Mouse (Mus musculus) hindbrain, embryonic 11.5 days (tissue): Measurements from ENCODE around the gene Ccdc124. TPM values are rescaled to one million over a fixed set of nuclear protein-coding genes. Genes with fewer than 3 reads are reported as not detected.
"Not testable (repeated sequence)": the region's sequence is repeated elsewhere in the genome, so short reads cannot be mapped to it uniquely, and the experiment has no call there.

Source experiments
- ATAC-seq: fragments of 200-750 bp; cut with Nextera tagmentation; 2 replicates; pipeline ENCODE4 v1.8.0; 2017; ENCODE audit warnings: mild to moderate bottlenecking, moderate TSS enrichment, moderate library complexity; ENCODE audit not compliant: low FRiP score
- DNase-seq: peaks from one replicate; pipeline ENCODE4 v3.0.0-alpha.2; 2015; ENCODE audit warnings: low spot score
- H3K27ac ChIP-seq: fragments of 300-500 bp; sonication (generic); 2 replicates; pipeline ENCODE4 v1.5.1; 2014; ENCODE audit warnings: mild to moderate bottlenecking, low read depth, low read length
- H3K27me3 ChIP-seq: fragments of 300-500 bp; sonication (generic); 2 replicates; pipeline ENCODE4 v1.6.1; 2014; ENCODE audit warnings: mild to moderate bottlenecking, low read length, moderate library complexity, mixed read lengths; ENCODE audit not compliant: control insufficient read depth, insufficient read depth
- H3K36me3 ChIP-seq: fragments of 300-500 bp; sonication (generic); 2 replicates; pipeline ENCODE4 v1.6.1; 2014; ENCODE audit warnings: mild to moderate bottlenecking, low read length, moderate library complexity, mixed read lengths; ENCODE audit not compliant: control insufficient read depth, insufficient read depth
- H3K4me1 ChIP-seq: fragments of 300-500 bp; sonication (generic); replicated peaks from 2 replicates; pipeline ENCODE4 v1.6.1; 2014; ENCODE audit warnings: low read length, mixed read lengths; ENCODE audit not compliant: control insufficient read depth, insufficient read depth
- H3K4me2 ChIP-seq: fragments of 300-500 bp; sonication (generic); replicated peaks from 2 replicates; pipeline ENCODE4 v1.6.1; 2014; ENCODE audit warnings: mild to moderate bottlenecking, low read depth, low read length
- H3K4me3 ChIP-seq: fragments of 300-500 bp; sonication (generic); 2 replicates; pipeline ENCODE4 v1.5.1; 2014; ENCODE audit warnings: low read depth, low read length
- H3K9ac ChIP-seq: fragments of 300-500 bp; sonication (generic); 2 replicates; pipeline ENCODE4 v1.6.1; 2014; ENCODE audit warnings: low read depth, low read length
- H3K9me3 ChIP-seq: fragments of 300-500 bp; sonication (generic); 2 replicates; pipeline ENCODE4 v1.6.1; 2016; ENCODE audit warnings: low read length; ENCODE audit not compliant: control insufficient read depth
- WGBS: fragments of 180-500 bp; shearing (Covaris S2); extraction: QIAGEN DNeasy Blood & Tissue Kit; methylation state at CpG from one replicate; pipeline ENCODE4 v1.1.7; 2014; 5-methylcytosine and 5-hydroxymethylcytosine counted together
- polyA plus RNA-seq: library from polyadenylated mRNA; unstranded; fragments of >200 nt; fragmentation: Nextera tagmentation; extraction: Ambion mirVana; gene quantifications from 2 replicates; pipeline ENCODE4 v1.2.1, GENCODE M21; 2014

The Ccdc124 gene
- polyA plus RNA-seq, 1 experiment from 2014 or later = 173 TPM

DNA sequence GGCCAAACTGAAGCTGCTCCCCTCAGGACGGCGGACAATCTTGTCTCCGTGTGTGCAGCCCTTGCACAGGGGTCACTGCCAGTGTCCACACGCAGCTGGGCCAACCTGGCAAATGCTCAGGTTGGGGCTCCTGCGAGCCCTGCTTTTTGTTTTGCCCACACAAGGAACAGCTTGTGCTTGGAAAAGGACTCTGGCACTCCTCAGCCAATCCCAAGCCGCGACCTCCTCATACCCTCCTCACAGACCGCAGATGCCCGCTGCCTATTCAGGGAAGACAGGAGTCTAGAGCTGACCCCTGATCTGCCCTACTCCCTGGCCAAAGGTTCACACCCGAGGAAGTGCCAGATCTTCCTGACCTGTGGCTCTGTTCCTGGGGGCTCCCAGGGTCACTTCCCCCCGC is 41.4 kb downstream of the Ccdc124 start:
- Histone ChIP-seq H3K27ac (no peak overlapping the region), H3K4me1 (no peaks in the 10 kb centered on the region), H3K4me3 (no peak overlapping the region), H3K9me3 (no peaks in the 10 kb centered on the region), H3K27me3 (no peaks in the 10 kb centered on the region), H3K36me3 (no peaks in the 10 kb centered on the region), H3K4me2 (no peak overlapping the region), H3K9ac (no peak overlapping the region)
- WGBS = 66% methylated on average over 11 of the region's 11 CpGs
- DNase-seq (no peak), ATAC-seq (no peak)

DNA sequence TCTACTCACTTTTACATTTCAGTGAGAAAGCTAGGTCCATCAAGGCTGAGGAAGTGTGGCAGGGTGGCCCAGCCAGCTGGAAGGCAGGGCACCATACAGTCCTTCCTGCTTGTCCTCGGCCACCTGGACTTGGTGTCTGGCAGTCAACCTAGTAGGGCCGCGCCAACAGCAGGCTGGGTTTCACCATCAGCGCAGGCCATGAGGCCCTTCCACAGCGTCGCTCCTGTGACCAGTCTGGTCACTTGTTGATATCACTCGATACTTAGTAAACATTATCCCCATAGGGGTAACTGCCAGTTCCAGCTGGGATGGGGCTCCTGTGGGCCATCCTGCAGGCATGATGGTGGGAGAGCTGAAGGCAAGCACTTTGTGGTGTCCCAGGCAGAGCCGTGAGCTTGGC is 42.2 kb downstream of the Ccdc124 start:
- Histone ChIP-seq H3K4me1 (no peaks in the 10 kb centered on the region), H3K9ac (no peak overlapping the region), H3K36me3 (no peaks in the 10 kb centered on the region), H3K27me3 (no peaks in the 10 kb centered on the region), H3K4me3 (no peak overlapping the region), H3K4me2 (no peak overlapping the region), H3K27ac (no peak overlapping the region), H3K9me3 (no peaks in the 10 kb centered on the region)
- WGBS = 90% methylated on average over 8 of the region's 8 CpGs
- ATAC-seq = no peak
- DNase-seq = no peak

- Histone ChIP-seq H3K4me1 (no peaks in the 10 kb centered on the region), H3K27ac (no peak overlapping the region), H3K36me3 (no peaks in the 10 kb centered on the region), H3K9me3 (no peaks in the 10 kb centered on the region), H3K4me2 (no peak overlapping the region), H3K27me3 (no peaks in the 10 kb centered on the region), H3K4me3 (no peak overlapping the region), H3K9ac (no peak overlapping the region)
- ATAC-seq = no peak
- 84% methylated on average over 1 of the region's 1 CpGs for WGBS
- DNase-seq = no peak
These were observed 45.9 kb downstream of the Ccdc124 start for GRCm38 (mm10) chr8:70827796-70828195.

DNA sequence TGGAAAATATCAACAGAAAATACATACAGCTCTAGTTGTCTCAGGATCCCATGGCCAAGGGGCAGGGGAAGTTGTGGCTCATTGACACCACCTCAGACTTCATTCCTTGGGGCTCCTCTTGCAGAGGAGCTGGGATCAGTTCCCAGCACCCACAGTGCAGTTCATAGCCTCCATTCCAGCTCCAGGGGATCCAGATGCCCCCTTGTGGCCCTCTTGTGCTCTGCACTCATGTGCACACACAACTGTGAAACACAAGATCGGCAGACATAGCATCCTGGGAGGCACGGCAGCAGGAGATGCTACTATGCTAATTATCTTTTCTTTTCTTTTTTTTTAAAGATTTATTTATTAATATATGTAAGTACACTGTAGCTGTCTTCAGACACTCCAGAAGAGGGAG is 46.7 kb downstream of the Ccdc124 start:
- WGBS = 89% methylated on average over 2 of the region's 2 CpGs

DNA sequence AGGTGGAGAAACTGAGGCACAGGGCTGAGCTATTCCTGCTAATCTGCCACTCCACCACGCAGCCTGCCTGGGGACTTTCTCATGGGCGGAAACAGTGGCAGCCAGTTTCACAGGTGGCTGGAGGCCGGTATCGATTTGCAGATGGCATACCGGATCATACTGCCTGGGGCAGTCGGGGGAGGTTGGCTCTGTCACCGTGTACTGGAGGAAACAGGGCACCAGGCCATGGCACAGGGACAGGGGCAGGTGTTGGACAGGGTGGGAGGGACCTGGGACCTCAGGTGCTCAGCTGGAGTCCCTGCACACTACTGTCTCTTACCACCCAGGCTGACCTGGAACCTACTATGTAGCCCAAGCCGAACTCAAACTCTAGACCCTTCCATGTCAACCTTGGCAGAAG is 47.9 kb downstream of the Ccdc124 start:
- H3K9me3 ChIP-seq = no peaks in the 10 kb centered on the region
- H3K36me3 ChIP-seq = no peaks in the 10 kb centered on the region
- H3K4me3 ChIP-seq = no peak overlapping the region
- peaks cover 2% of the 10 kb centered on the region; the same call in 1 of the 2 replicates for H3K27me3 ChIP-seq
- H3K27ac ChIP-seq = no peak overlapping the region
- no peak overlapping the region for H3K9ac ChIP-seq
- H3K4me2 ChIP-seq = no peak overlapping the region
- WGBS = 90% methylated on average over 8 of the region's 8 CpGs
- DNase-seq (no peak), ATAC-seq (no peak)
- H3K4me1 ChIP-seq = no peaks in the 10 kb centered on the region

More for the DNA sequence above, 46.7 kb downstream of the Ccdc124 start:
- H3K27me3 ChIP-seq = no peaks in the 10 kb centered on the region
- no peaks in the 10 kb centered on the region for H3K4me1 ChIP-seq
- DNase-seq = no peak
- no peaks in the 10 kb centered on the region for H3K36me3 ChIP-seq
- H3K9ac ChIP-seq = no peak overlapping the region
- no peak overlapping the region for H3K4me2 ChIP-seq
- no peak overlapping the region for H3K27ac ChIP-seq
- no peaks in the 10 kb centered on the region for H3K9me3 ChIP-seq
- H3K4me3 ChIP-seq = no peak overlapping the region
- no peak for ATAC-seq

- H3K4me2 ChIP-seq = no peak overlapping the region
- no peak for ATAC-seq
- no peaks in the 10 kb centered on the region for H3K4me1 ChIP-seq
- DNase-seq = no peak
- peaks cover 7% of the 10 kb centered on the region; the same call in 1 of the 2 replicates for H3K27me3 ChIP-seq
- H3K36me3 ChIP-seq = no peaks in the 10 kb centered on the region
- H3K27ac ChIP-seq = no peak overlapping the region
- 85% methylated on average over 7 of the region's 7 CpGs for WGBS
- no peak overlapping the region for H3K4me3 ChIP-seq
- no peaks in the 10 kb centered on the region for H3K9me3 ChIP-seq
- H3K9ac ChIP-seq = no peak overlapping the region
These were observed 49.9 kb downstream of the Ccdc124 start for GRCm38 (mm10) chr8:70823802-70824201.

DNA sequence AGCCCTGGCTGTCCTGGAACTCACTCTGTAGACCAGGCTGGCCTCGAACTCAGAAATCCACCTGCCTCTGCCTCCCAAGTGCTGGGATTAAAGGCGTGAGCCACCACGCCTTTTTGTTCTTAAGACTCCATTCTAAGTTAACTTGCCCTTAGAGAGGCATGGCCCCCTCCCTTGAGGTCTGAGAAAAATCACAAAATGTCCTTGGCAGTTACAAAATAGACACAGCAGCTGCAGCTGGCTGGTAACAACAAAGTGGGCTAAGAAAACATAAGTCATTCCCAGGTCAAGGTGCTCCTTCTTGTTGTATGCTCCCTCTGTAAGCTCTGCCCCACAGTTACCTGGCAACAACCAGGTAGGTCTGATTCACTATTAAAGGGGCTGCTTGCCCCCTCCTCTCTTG is 51.1 kb downstream of the Ccdc124 start:
- not testable (repeated sequence) for ATAC-seq, DNase-seq

GRCm38 (mm10) chr8:70821992-70822391 is 51.7 kb downstream of the Ccdc124 start:
- Histone ChIP-seq H3K9me3 (no peaks in the 10 kb centered on the region), H3K36me3 (no peaks in the 10 kb centered on the region), H3K9ac (no peak overlapping the region), H3K4me1 (peaks cover under 1% of the 10 kb centered on the region; the same call in 1 of the 2 replicates), H3K27me3 (peaks cover 11% of the 10 kb centered on the region), H3K4me3 (no peak overlapping the region), H3K27ac (no peak overlapping the region), H3K4me2 (no peak overlapping the region)
- DNase-seq (no peak), ATAC-seq (no peak)
- 53% methylated on average over 11 of the region's 11 CpGs for WGBS

More for the DNA sequence above, 51.1 kb downstream of the Ccdc124 start:
- H3K4me1 ChIP-seq, H3K4me2 ChIP-seq, H3K27me3 ChIP-seq, H3K36me3 ChIP-seq, H3K27ac ChIP-seq, H3K4me3 ChIP-seq, H3K9me3 ChIP-seq, H3K9ac ChIP-seq: not testable (repeated sequence)
- WGBS = 78% methylated on average over 3 of the region's 3 CpGs

DNA sequence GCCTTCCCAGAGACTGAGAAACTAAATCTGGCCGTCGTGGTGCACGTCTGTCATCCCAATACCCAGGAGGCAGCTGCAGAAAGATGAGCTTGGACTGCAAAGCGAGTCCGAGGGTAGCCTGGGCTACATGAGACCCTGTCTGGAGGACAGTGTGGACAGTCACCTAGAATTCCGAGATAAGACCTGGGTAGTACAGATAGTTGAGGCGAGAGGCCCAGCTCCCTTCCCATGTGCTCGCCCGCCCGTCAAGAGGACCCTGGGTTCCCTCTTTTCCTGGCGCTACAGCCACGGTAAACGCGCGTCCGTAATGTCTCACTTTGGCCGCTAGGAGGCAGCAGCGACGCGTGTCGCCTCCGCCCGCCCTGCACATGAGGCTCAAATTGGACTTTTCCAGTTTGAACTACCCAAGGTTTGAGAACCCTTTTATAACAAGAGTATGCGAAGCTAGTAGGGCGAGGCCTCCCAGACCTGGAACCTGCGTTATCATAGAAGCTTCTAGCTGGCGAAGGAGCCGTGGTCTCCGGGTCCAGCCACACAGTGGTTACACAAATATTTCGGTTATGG is 52.3 kb downstream of the Ccdc124 start:
- H3K36me3 ChIP-seq = no peaks in the 10 kb centered on the region
- DNase-seq (peak; percentile 92), ATAC-seq (peak; percentile 15; the same call in 1 of the 2 replicates)
- H3K4me3 ChIP-seq = no peak overlapping the region
- H3K4me2 ChIP-seq = no peak overlapping the region
- H3K27me3 ChIP-seq = peaks cover 16% of the 10 kb centered on the region
- no peak overlapping the region for H3K27ac ChIP-seq
- no peaks in the 10 kb centered on the region for H3K9me3 ChIP-seq
- no peak overlapping the region for H3K9ac ChIP-seq
- H3K4me1 ChIP-seq = peaks cover 5% of the 10 kb centered on the region; the same call in 1 of the 2 replicates
- WGBS = 15% methylated on average over 30 of the region's 30 CpGs
